Mouse (Mus musculus): ENCODE results near the gene Zscan4d. TPM values are rescaled to one million over a fixed set of nuclear protein-coding genes. Genes with fewer than 3 reads are reported as not detected.
"Not testable (repeated sequence)": the region's sequence is repeated elsewhere in the genome, so short reads cannot be mapped to it uniquely, and the experiment has no call there.

Gene Zscan4d
- not detected in 2 replicates for polyA plus RNA-seq (2015; fragmentation: Nextera tagmentation; extraction: Ambion mirVana)

DNA sequence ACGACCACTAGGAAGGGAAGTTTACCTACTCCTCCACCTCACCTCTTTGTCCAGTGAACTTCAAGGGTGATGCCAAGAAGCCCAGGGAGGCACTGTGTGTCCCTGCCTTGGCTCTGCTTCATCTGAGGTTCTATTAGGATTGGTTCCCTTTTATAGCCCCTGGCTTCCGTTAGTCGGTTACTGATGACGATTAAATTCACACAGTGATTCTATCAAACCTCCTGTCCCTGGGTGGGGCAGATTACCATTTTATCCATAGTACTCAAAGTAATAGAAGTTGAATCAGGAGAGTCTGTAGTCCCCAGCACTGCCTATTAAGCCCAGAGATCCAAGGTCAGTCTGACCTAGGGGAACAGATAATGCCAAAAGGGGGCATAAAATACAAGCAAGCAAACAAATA lies at the start of gene Zscan4d:
TSS of gene Zscan4d (minus strand) at position 101 of the 400 bp plus-strand sequence.
- DNase-seq; H3K36me3 ChIP-seq (replicated peaks; ENCODE audit: insufficient read depth, low read length); H3K4me1 ChIP-seq (ENCODE audit: insufficient read depth); H3K27ac ChIP-seq (ENCODE audit: low read depth); H3K9me3 ChIP-seq (ENCODE audit: low read length); H3K27me3 ChIP-seq (ENCODE audit: insufficient read depth, low read length); H3K4me3 ChIP-seq (ENCODE audit: low read depth, low read length); H3K4me2 ChIP-seq (ENCODE audit: low read depth, low read length); H3K9ac ChIP-seq (replicated peaks); ATAC-seq: not testable (repeated sequence)
- WGBS (ENCODE audit: insufficient replicate concordance), result 69% methylated on average over 4 of the region's 4 CpGs

DNA sequence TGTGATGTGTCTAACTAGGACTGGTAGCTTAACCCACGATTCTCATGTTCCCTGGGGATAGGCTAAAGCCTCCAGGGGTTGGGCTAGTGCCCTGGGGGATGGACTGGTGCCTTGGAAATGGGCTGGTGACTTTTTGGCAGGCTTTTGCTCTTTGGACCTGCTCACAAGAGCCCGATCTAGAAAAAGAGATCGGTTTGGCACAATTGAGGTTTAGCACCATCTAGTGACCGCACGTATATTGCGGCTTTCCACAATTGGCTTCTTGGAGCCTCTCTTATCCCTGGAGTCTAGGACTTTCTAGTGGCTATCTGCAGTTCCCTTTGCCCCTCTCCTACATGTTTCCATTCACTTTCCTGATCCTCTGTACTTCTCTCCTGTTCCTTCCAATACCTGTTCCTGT lies 7.9 kb downstream of the Zscan4d start:
- H3K9me3 ChIP-seq (ENCODE audit: low read length); H3K9ac ChIP-seq (replicated peaks); H3K4me1 ChIP-seq (ENCODE audit: insufficient read depth); H3K4me3 ChIP-seq (ENCODE audit: low read depth, low read length); ATAC-seq; DNase-seq; H3K27me3 ChIP-seq (ENCODE audit: insufficient read depth, low read length); H3K4me2 ChIP-seq (ENCODE audit: low read depth, low read length); H3K36me3 ChIP-seq (replicated peaks; ENCODE audit: insufficient read depth, low read length); H3K27ac ChIP-seq (ENCODE audit: low read depth): not testable (repeated sequence)
- WGBS (ENCODE audit: insufficient replicate concordance), result 32% methylated on average over 6 of the region's 6 CpGs

Other genes starting within 250 kb of the Zscan4d start
- gene Zscan4c, start 160.4 kb downstream of the Zscan4d start, polyA plus RNA-seq (2015; fragmentation: Nextera tagmentation; extraction: Ambion mirVana), result not detected in 2 replicates
- not detected in 2 replicates for gene Zscan4-ps1, start 96.5 kb downstream of the Zscan4d start, polyA plus RNA-seq (2015; fragmentation: Nextera tagmentation; extraction: Ambion mirVana)
- gene Zscan4e, start 144.5 kb upstream of the Zscan4d start, polyA plus RNA-seq (2015; fragmentation: Nextera tagmentation; extraction: Ambion mirVana), result not detected in 2 replicates
- gene Zscan4f, start 231.8 kb upstream of the Zscan4d start, polyA plus RNA-seq (2015; fragmentation: Nextera tagmentation; extraction: Ambion mirVana), result not detected in 2 replicates

Data from liver, postnatal 0 days (tissue).